Mouse (Mus musculus) megakaryocyte, adult 5-6 weeks (primary cell): ENCODE results near the gene Drg1. TPM values are rescaled to one million over a fixed set of nuclear protein-coding genes. Genes with fewer than 3 reads are reported as not detected.

Source experiments
- ATAC-seq: 2 replicates; pipeline ENCODE4 v1.8.0; 2016; ENCODE audit warnings: mild to moderate bottlenecking, inconsistent platforms; ENCODE audit not compliant: poor library complexity, severe bottlenecking
- total RNA-seq, 2 experiments: library from RNA; stranded (forward) in 1 of 2; stranded (reverse) in 1 of 2; fragments of 153-499, 151-499 nt in 1 of 2; fragments of 221-1000, 200-1000 nt in 1 of 2; gene quantifications; 2 replicates each; pipeline versions ENCODE4 v1.2.3 to v1.2.4; 2015 to 2017

Gene Drg1
- total RNA-seq, 2 experiments from 2014 or later, result 124 to 137 TPM

DNA sequence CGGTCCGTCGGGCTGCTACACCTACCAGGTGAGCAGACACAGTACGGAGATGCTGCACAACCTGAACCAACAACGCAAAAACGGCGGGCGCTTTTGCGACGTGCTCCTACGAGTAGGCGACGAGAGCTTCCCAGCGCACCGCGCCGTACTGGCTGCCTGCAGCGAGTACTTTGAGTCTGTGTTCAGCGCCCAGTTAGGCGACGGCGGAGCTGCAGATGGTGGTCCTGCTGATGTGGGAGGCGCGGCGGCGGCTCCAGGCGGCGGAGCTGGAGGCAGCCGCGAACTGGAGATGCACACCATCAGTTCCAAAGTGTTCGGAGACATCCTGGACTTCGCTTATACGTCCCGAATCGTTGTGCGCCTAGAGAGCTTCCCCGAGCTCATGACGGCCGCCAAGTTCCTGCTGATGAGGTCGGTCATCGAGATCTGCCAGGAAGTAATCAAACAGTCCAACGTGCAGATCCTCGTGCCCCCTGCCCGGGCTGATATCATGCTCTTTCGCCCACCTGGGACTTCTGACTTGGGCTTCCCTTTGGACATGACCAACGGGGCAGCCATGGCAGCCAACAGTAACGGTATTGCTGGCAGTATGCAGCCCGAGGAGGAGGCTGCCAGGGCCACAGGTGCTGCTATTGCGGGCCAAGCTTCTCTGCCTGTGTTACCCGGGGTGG is 24.6 kb upstream of the Drg1 start:
- ATAC-seq, result peak; percentile 8; the same call in 1 of the 2 replicates

- ATAC-seq, result peak; percentile 36
These were observed 23.8 kb upstream of the Drg1 start for GRCm38 (mm10) chr11:3289803-3290639.

DNA sequence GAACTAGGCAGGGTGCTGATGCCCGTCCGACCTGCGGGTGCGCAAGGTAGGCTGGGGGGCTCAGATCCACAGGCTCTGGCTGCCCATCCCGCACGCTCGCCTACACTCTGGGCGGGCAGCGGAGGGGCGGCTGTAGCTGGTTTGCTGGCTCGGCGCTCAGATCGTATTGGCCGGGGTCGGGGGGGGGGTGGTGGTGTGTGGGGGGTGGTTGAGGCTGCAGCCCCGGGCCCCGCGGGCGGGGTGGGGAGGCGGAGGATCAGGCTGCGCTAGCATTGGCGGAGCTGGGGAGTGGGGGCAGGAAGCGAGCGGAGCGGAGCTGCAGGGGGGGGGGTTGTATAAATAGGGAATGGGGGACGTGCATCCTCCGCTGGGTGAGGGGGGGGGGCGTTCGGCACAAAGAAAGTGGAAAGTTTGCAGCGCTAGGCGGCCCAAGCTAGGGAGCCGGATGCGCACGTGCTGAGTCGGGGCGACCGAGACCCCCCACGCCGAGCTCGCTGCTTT is 23.1 kb upstream of the Drg1 start:
- ATAC-seq, result peak; percentile 7; the same call in 1 of the 2 replicates

DNA sequence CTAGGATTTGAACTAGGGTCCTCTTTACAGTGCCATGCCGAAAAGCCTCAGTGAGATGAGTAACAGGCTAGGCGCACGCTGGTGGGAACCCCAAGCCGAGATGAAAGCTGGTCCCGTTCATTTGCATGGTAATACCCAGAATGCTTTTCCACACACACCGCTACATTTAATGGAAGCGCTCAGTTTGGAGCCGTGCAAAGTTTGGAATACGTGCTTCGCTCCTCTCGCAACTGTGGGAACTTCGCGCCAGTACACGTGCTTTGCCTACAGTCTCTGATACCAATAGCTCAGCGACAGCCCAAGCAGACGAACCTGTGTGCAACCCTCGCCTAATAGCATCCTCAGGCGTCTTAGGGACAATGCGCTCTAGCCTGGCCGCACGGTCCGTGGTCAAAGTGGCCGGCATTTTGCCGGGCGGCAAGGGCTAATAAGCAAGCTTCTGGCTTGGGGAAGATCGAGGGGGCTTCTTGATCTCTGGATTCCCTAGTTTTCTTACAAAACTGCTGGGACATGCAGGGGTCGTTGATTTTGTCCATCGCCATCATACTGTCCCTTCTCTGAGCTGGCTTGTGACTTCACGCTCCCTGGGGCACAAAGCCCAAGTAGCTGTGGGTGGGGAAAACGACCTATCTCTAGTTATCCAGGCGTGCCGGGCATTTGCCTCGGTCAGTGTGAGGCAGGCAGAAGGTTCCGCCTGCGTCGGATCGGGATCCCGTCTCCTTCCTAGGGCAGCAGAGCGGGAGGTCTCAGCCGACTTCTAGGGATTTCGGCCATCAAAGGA is 22.5 kb upstream of the Drg1 start, which contains the start of gene Patz1:
Gene Patz1 (plus strand): TSS at position 354 of the 781 bp plus-strand sequence.
- 0 out of 2 replicates have a peak, but pooled peaks have one; percentile 2 for ATAC-seq

GRCm38 (mm10) chr11:3287921-3288320 is 21.7 kb upstream of the Drg1 start:
- no peak for ATAC-seq

GRCm38 (mm10) chr11:3287131-3287530 is 20.9 kb upstream of the Drg1 start:
- ATAC-seq, result no peak

DNA sequence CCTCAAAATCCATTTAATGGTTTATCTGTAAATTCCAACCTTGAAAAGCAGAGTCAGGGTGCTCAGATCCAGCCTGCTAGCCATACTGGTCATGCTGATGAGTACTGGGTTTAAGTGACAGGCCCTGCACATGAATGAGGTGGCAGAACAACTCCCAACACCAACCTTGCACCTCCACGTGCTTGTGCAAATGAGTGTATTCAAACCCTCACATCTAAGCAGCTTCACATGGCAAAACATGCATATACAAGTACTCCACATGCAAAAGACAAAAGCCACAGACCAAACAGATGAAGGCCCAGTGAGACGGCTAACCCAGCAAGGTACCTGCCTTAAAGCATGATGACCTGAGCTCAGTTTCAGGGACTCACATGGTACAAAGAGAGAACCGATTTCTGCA is 19.7 kb upstream of the Drg1 start:
- ATAC-seq, result no peak

- ATAC-seq, result no peak
These were observed 17.4 kb upstream of the Drg1 start for GRCm38 (mm10) chr11:3283645-3284044.

GRCm38 (mm10) chr11:3282887-3283286 is 16.7 kb upstream of the Drg1 start:
- no peak for ATAC-seq

DNA sequence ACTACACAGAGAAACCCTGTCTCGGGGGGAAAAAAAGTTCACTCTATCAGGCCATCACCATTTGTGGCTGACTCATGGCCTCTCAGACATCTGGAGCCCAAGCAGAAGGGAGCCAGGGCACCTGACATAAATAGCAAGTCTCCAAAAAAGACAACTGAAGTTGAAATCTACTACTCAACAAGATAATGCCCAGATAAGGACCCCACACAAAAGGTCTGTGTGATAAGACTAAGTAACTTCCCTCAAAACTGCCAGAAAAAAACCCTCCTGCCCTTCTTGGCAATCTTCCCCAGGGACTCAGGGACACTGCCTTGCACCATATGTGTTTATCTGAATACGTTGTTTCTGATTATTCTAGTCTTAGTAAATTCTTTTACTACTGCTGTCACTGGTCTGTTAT is 13.5 kb upstream of the Drg1 start:
- ATAC-seq, result no peak

DNA sequence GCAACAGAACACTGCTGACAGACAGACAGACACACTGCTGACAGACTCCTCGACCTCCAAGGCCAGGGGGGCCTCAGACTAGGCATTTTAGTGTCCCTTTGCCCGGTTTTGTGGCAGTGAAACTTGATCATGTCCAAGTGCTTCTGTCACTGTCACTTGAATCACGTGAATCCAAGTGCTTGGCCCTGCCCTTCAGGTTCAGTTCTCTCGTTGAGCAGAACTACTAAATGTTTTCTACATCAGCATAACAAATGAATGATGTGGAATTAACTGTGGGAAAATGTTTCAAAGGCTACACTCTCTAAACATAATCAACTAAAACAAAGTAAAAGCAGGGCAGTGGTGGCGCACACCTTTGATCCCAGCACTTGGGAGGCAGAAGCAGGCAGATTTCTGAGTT is 12.1 kb upstream of the Drg1 start:
- no peak for ATAC-seq

DNA sequence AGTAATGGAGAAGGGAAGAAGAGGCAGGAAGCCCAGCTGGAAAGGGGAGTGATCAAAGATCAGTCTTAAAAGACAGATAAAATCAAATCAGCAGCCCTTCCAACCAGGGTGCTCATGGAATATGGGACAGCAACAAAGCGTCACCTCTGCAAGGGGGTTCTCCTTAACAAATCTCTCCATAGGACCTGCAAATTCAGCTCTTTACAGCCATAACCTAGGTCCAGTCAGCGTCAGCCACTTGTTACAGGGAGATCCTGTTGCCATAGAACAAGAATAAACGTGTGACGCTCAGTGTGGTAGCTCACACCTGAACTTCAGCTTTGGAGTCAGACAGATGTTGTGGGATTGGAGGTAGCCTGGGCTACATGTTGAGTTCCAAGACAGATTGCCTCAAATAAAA is 3.0 kb upstream of the Drg1 start:
- ATAC-seq, result no peak

DNA sequence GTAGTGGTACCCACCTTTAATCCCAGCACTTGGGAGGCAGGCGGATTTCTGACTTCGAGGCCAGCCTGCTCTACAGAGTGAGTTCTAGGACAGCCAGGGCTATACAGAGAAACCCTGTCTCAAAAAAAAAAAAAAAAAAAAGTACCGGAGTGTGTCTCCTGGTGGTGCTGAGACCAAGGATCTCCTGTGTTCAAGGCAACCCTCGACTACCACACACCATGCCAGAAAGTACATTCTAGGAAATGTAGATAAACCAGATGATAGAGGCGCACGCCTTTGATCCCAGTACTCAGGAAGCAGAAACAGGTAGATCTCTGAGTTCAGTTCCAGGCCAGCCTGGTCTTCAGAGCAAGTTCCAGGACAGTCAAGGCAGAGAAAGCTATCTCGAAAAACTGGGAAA is 918 bp upstream of the Drg1 start:
- ATAC-seq, result no peak

GRCm38 (mm10) chr11:3265291-3266078 is 730 bp downstream of the Drg1 start:
- no peak for ATAC-seq

DNA sequence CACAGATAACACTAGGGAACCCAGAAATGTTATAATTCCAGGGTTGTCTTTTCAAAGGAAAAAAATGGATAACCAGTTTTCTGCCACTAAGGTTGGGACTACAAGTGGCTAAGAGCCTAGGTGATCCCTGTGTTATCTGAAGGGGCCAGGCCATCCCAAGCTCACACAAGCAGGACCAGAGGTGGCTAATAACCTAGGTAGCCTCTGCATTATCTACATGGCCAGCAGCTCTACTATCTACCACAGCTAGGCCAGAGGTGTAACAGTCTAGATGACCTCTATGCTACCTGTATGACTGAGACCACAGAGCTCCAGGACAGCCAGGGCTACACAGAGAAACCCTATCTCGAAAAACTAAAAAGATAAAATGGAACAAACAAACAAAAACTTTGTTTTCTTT is 6.7 kb downstream of the Drg1 start:
- no peak for ATAC-seq

DNA sequence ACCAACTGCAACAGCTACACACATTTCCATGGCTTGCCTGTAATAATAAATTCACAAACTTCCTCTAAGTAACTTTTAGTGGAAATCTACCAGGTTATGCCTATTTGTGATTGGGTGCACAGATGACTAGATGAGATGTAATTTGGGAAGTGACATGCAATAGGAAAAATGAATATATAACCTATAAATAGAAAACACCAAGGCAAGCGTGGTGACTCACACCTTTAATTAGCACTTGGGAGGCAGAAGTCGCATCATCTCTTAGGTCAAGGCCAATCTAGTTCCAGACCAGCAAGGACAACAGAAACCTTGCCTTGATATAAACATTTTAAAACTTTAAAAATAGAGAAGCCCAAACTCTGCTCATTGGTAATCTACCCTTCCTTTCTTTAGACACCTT is 18.8 kb downstream of the Drg1 start:
- ATAC-seq, result no peak

- no peak for ATAC-seq
These were observed 22.4 kb downstream of the Drg1 start for GRCm38 (mm10) chr11:3243771-3244170.

- ATAC-seq, result no peak
These were observed 23.8 kb downstream of the Drg1 start for GRCm38 (mm10) chr11:3242395-3242794.

DNA sequence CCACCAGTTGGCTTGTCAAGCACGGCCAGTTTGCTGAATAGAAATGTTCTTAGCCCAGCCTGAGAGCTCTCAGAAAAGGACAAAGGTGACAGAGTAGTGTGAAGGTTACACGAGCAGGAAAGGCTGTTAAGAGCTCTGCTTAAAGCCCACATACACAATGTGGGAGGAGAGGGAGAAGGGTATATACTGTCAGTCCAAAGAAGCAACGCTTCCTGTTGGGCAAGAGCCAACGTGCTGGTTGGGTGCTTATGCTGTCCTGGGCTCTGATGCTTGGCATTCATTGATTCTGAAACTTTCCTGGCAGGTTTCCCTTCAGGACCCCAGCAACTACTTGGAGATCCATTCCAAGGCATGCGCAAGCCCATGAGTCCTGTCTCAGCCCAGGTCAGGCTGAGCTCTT is 30.9 kb downstream of the Drg1 start:
- no peak for ATAC-seq

DNA sequence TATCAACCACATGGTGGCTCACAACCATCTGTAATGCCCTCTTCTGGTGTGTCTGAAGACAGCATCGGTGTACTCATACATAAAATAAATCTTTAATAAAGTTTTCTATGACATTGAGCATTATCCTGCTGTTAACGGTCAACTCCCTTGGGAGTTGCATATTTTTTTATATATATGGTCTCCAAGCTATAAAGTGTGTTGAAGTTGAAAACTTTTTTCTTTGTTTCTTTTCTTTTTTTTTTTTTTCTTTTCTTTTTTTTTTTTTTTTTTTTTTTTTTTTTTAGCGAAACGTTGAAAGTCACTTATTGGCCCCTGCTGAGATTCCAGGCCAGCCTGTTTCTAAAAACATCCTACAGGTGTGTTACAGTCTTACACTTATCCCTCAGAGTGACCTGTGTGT is 32.5 kb downstream of the Drg1 start:
- ATAC-seq, result no peak
